Mouse (Mus musculus) adipose tissue, adult 10 weeks (tissue): ENCODE measurements around the gene Phf11b. TPM values are rescaled to one million over a fixed set of nuclear protein-coding genes. Genes with fewer than 3 reads are reported as not detected.

ENCODE experiments used
- polyA plus RNA-seq: library from polyadenylated mRNA; stranded (reverse); fragments of 350-450 nt; fragmentation: Illumina TruSeq; extraction: RNeasy Lipid Tissue Mini Kit (QIAGEN cat#74804); gene quantifications from one replicate; pipeline ENCODE4 v1.2.3, GENCODE M21; 2014; ENCODE audit warnings: low read depth, low replicate concordance

Gene Phf11b
- 3.1 TPM for polyA plus RNA-seq

DNA sequence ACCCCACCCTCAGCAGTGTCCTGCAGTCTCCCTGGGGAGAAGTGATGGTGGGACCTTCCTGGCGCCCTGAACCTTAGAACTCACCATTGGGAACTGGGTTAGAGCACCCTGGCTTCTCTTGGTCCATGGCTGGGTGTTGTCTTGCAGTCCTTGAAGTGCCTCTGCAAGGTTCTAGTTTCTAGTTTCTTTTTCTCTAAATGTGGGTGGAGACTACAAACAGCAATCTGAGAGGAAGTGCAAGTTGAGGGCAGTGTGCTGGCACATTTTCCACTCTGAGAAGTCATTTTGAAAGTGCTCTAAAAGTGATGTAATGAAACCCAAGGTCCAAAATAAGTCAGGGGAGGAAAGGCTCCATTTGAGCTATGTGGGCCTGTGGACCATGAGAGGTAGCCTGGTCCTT, at the start of gene Phf11b:
TSS of gene Phf11b (minus strand) at position 163 of the 400 bp plus-strand sequence.

GRCm38 (mm10) chr14:59365244-59365644, 24.1 kb upstream of the Phf11b start, which contains the start of gene Phf11d:
Phf11d (minus strand) TSS chr14:59365470.

DNA sequence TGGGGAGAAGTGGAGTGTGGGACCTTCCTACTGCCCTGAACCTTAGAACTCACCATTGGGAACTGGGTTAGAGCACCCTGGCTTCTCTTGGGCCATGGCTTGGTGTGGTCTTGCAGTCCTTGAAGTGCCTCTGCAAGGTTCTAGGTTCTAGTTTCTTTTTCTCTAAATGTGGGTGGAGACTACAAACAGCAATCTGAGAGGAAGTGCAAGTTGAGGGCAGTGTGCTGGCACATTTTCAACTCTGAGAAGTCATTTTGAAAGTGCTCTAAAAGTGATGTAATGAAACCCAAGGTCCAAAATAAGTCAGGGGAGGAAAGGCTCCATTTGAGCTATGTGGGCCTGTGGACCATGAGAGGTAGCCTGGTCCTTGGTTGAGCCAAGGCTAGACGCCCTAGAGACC, 43.8 kb downstream of the Phf11b start, which contains the start of gene Phf11a:
TSS of gene Phf11a (minus strand) at position 132 of the 400 bp plus-strand sequence.

Other genes starting within 250 kb of the Phf11b start
- gene 1700129C05Rik, start 198.5 kb downstream of the Phf11b start, polyA plus RNA-seq = 8.5 TPM
- 4.2 TPM for gene Gm5142, start 162.6 kb downstream of the Phf11b start, polyA plus RNA-seq
- gene Rcbtb1, start 140.1 kb downstream of the Phf11b start, polyA plus RNA-seq = 45.6 TPM
- not detected for gene Gm6904, start 81.1 kb downstream of the Phf11b start, polyA plus RNA-seq
- 1.1 TPM for gene Phf11a, start 43.8 kb downstream of the Phf11b start, polyA plus RNA-seq
- 8.0 TPM for gene Phf11d, start 24.1 kb upstream of the Phf11b start, polyA plus RNA-seq
- gene Phf11c, start 54.0 kb upstream of the Phf11b start, polyA plus RNA-seq = 1.6 TPM
- gene Setdb2, start 99.5 kb upstream of the Phf11b start, polyA plus RNA-seq = 4.9 TPM
- 42.5 TPM for gene Cab39l, start 99.6 kb upstream of the Phf11b start, polyA plus RNA-seq